Mouse (Mus musculus) ES-Bruce4 (cell line): ENCODE measurements around the gene Hoxa5. TPM values are rescaled to one million over a fixed set of nuclear protein-coding genes. Genes with fewer than 3 reads are reported as not detected.

Experiments
- H3K27ac ChIP-seq: 2 replicates; pipeline ENCODE4 v1.5.1; 2012; ENCODE audit warnings: low read length, inconsistent platforms; ENCODE audit not compliant: insufficient read depth
- H3K27me3 ChIP-seq: 2 replicates; pipeline ENCODE4 v1.6.1; 2012; ENCODE audit warnings: mild to moderate bottlenecking, low read length, inconsistent platforms; ENCODE audit not compliant: control insufficient read depth, poor library complexity, insufficient read depth, severe bottlenecking
- H3K36me3 ChIP-seq: 2 replicates; pipeline ENCODE4 v1.6.1; 2012; ENCODE audit warnings: inconsistent platforms, mild to moderate bottlenecking, low read length, moderate library complexity; ENCODE audit not compliant: control insufficient read depth, poor library complexity, insufficient read depth, severe bottlenecking
- H3K4me1 ChIP-seq: one replicate; pipeline ENCODE4 v1.8.1; 2011; ENCODE audit warnings: low read length; ENCODE audit not compliant: control insufficient read depth, insufficient read depth
- H3K4me3 ChIP-seq: 2 replicates; pipeline ENCODE4 v1.5.1; 2011; ENCODE audit warnings: low read depth, mild to moderate bottlenecking, low read length
- H3K9ac ChIP-seq: 2 replicates; pipeline ENCODE4 v1.6.1; 2012; ENCODE audit warnings: low read depth, mild to moderate bottlenecking, inconsistent platforms; ENCODE audit not compliant: poor library complexity, severe bottlenecking
- H3K9me3 ChIP-seq: replicated peaks from 2 replicates; pipeline ENCODE4 v1.6.1; 2012; ENCODE audit warnings: mild to moderate bottlenecking, low read length, inconsistent platforms; ENCODE audit not compliant: control insufficient read depth, poor library complexity, insufficient read depth, severe bottlenecking
- CTCF ChIP-seq: IDR thresholded peaks from one replicate; pipeline ENCODE4 v1.8.1; 2011; ENCODE audit warnings: low read depth, low read length
- EP300 ChIP-seq: IDR thresholded peaks from 2 replicates; pipeline ENCODE4 v1.6.1; 2011; ENCODE audit warnings: low read depth, low read length; ENCODE audit not compliant: insufficient read depth
- POLR2A ChIP-seq: IDR thresholded peaks from one replicate; pipeline ENCODE4 v1.8.1; 2011; ENCODE audit warnings: low read length; ENCODE audit not compliant: insufficient read depth
- polyA plus RNA-seq: library from polyadenylated mRNA; stranded (reverse); fragments of >200 nt; gene quantifications from 2 replicates; pipeline ENCODE4 v1.2.4, GENCODE M21; 2011; ENCODE audit warnings: low read depth; ENCODE audit not compliant: missing spikeins, insufficient read depth, insufficient read length

Hoxa5 gene
- polyA plus RNA-seq, 1 experiment: not detected

GRCm38 (mm10) chr6:52185222-52185621 is 19.2 kb downstream of the Hoxa5 start:
- Histone ChIP-seq H3K9ac (no peak overlapping the region), H3K27ac (no peak overlapping the region), H3K4me1 (no peaks in the 10 kb centered on the region), H3K9me3 (no peaks in the 10 kb centered on the region), H3K4me3 (no peak overlapping the region), H3K36me3 (no peaks in the 10 kb centered on the region), H3K27me3 (peaks cover 13% of the 10 kb centered on the region)
- TF ChIP-seq EP300 (no peak), CTCF (no peak), POLR2A (no peak)

- Histone ChIP-seq H3K9me3 (no peaks in the 10 kb centered on the region), H3K4me1 (no peaks in the 10 kb centered on the region), H3K36me3 (no peaks in the 10 kb centered on the region), H3K4me3 (no peak overlapping the region), H3K27me3 (peaks cover 17% of the 10 kb centered on the region), H3K27ac (no peak overlapping the region), H3K9ac (no peak overlapping the region)
- no peak for TF ChIP-seq CTCF
- no peak for TF ChIP-seq EP300
- TF ChIP-seq POLR2A: no peak
Observed at GRCm38 (mm10) chr6:52184668-52185067, 19.7 kb downstream of the Hoxa5 start.

GRCm38 (mm10) chr6:52183311-52184080 is 20.9 kb downstream of the Hoxa5 start:
- no peaks in the 10 kb centered on the region for H3K9me3 ChIP-seq
- H3K36me3 ChIP-seq: no peaks in the 10 kb centered on the region
- H3K4me1 ChIP-seq: no peaks in the 10 kb centered on the region
- no peak for TF ChIP-seq POLR2A
- no peak for TF ChIP-seq EP300
- TF ChIP-seq CTCF: no peak
- H3K27me3 ChIP-seq: peaks cover 13% of the 10 kb centered on the region
- no peak overlapping the region for H3K27ac ChIP-seq
- H3K9ac ChIP-seq: no peak overlapping the region
- H3K4me3 ChIP-seq: no peak overlapping the region

GRCm38 (mm10) chr6:52182793-52183192 is 21.6 kb downstream of the Hoxa5 start:
- TF ChIP-seq POLR2A: no peak
- no peak for TF ChIP-seq CTCF
- TF ChIP-seq EP300: no peak
- Histone ChIP-seq H3K9me3 (no peaks in the 10 kb centered on the region), H3K27me3 (peaks cover 19% of the 10 kb centered on the region), H3K36me3 (no peaks in the 10 kb centered on the region), H3K9ac (no peak overlapping the region), H3K27ac (no peak overlapping the region), H3K4me1 (no peaks in the 10 kb centered on the region), H3K4me3 (no peak overlapping the region)

GRCm38 (mm10) chr6:52182030-52182429 is 22.4 kb downstream of the Hoxa5 start:
- Histone ChIP-seq H3K4me1 (no peaks in the 10 kb centered on the region), H3K27ac (no peak overlapping the region), H3K9me3 (no peaks in the 10 kb centered on the region), H3K9ac (no peak overlapping the region), H3K36me3 (no peaks in the 10 kb centered on the region), H3K27me3 (peaks cover 24% of the 10 kb centered on the region), H3K4me3 (no peak overlapping the region)
- TF ChIP-seq EP300: no peak
- no peak for TF ChIP-seq CTCF
- TF ChIP-seq POLR2A: no peak

- H3K27me3 ChIP-seq: peaks cover 34% of the 10 kb centered on the region
- no peak overlapping the region for H3K4me3 ChIP-seq
- H3K36me3 ChIP-seq: no peaks in the 10 kb centered on the region
- no peak overlapping the region for H3K9ac ChIP-seq
- H3K4me1 ChIP-seq: no peaks in the 10 kb centered on the region
- H3K9me3 ChIP-seq: no peaks in the 10 kb centered on the region
- H3K27ac ChIP-seq: no peak overlapping the region
- no peak for TF ChIP-seq CTCF
- no peak for TF ChIP-seq EP300
- TF ChIP-seq POLR2A: no peak
Observed at GRCm38 (mm10) chr6:52180726-52181125, 23.7 kb downstream of the Hoxa5 start.
